Mouse (Mus musculus) neural tube, embryonic 11.5 days (tissue): Measurements from ENCODE around the gene Kcnh6. TPM values are rescaled to one million over a fixed set of nuclear protein-coding genes. Genes with fewer than 3 reads are reported as not detected.

Source experiments
- ATAC-seq: fragments of 200-750 bp; cut with Nextera tagmentation; 2 replicates; pipeline ENCODE4 v1.8.0; 2017; ENCODE audit warnings: moderate number of reproducible peaks, mild to moderate bottlenecking, moderate TSS enrichment, moderate library complexity; ENCODE audit not compliant: insufficient read depth, low FRiP score, low TSS enrichment
- DNase-seq: peaks from one replicate; pipeline ENCODE4 v3.0.0-alpha.2; 2015; ENCODE audit warnings: low spot score
- H3K27ac ChIP-seq: fragments of 300-500 bp; sonication (generic); 2 replicates; pipeline ENCODE4 v1.5.1; 2014; ENCODE audit warnings: low read depth, mild to moderate bottlenecking, low read length
- H3K27me3 ChIP-seq: fragments of 300-500 bp; sonication (generic); 2 replicates; pipeline ENCODE4 v1.6.1; 2014; ENCODE audit warnings: mild to moderate bottlenecking, low read length, mixed read lengths; ENCODE audit not compliant: control insufficient read depth, insufficient read depth
- H3K36me3 ChIP-seq: fragments of 300-500 bp; sonication (generic); 2 replicates; pipeline ENCODE4 v1.6.1; 2014; ENCODE audit warnings: mild to moderate bottlenecking, low read length, moderate library complexity, mixed read lengths; ENCODE audit not compliant: control insufficient read depth, insufficient read depth
- H3K4me1 ChIP-seq: fragments of 300-500 bp; sonication (generic); 2 replicates; pipeline ENCODE4 v1.6.1; 2014; ENCODE audit warnings: low read length, mixed read lengths; ENCODE audit not compliant: control insufficient read depth, insufficient read depth
- H3K4me2 ChIP-seq: fragments of 300-500 bp; sonication (generic); 2 replicates; pipeline ENCODE4 v1.6.1; 2014; ENCODE audit warnings: low read depth, mild to moderate bottlenecking, moderate library complexity
- H3K4me3 ChIP-seq: fragments of 300-500 bp; sonication (generic); 2 replicates; pipeline ENCODE4 v1.5.1; 2014; ENCODE audit warnings: low read depth, low read length
- H3K9ac ChIP-seq: fragments of 300-500 bp; sonication (generic); 2 replicates; pipeline ENCODE4 v1.6.1; 2014; ENCODE audit warnings: mild to moderate bottlenecking, low read length
- H3K9me3 ChIP-seq: fragments of 300-500 bp; sonication (generic); 2 replicates; pipeline ENCODE4 v1.6.1; 2016; ENCODE audit warnings: low read length; ENCODE audit not compliant: control insufficient read depth
- WGBS: fragments of 180-500 bp; shearing (Covaris S2); extraction: QIAGEN DNeasy Blood & Tissue Kit; methylation state at CpG from one replicate; pipeline ENCODE4 v1.1.7; 2014; 5-methylcytosine and 5-hydroxymethylcytosine counted together
- polyA plus RNA-seq: library from polyadenylated mRNA; unstranded; fragments of >200 nt; fragmentation: Nextera tagmentation; extraction: Ambion mirVana; gene quantifications from 2 replicates; pipeline ENCODE4 v1.2.1, GENCODE M21; 2014

Gene Kcnh6
- polyA plus RNA-seq, 1 experiment from 2014 or later, result 0.58 TPM

- H3K36me3 ChIP-seq, result peaks cover 5% of the 10 kb centered on the region
- H3K9ac ChIP-seq, result no peak overlapping the region
- DNase-seq (no peak), ATAC-seq (no peak)
- no peak overlapping the region for H3K27ac ChIP-seq
- H3K4me1 ChIP-seq, result no peaks in the 10 kb centered on the region
- H3K27me3 ChIP-seq, result no peaks in the 10 kb centered on the region
- H3K9me3 ChIP-seq, result no peaks in the 10 kb centered on the region
- H3K4me3 ChIP-seq, result no peak overlapping the region
- no peak overlapping the region for H3K4me2 ChIP-seq
Observed at GRCm38 (mm10) chr11:106044349-106044748, 36.4 kb downstream of the Kcnh6 start.

GRCm38 (mm10) chr11:106045256-106045655 is 37.3 kb downstream of the Kcnh6 start:
- 95% methylated on average over 1 of the region's 1 CpGs for WGBS
- H3K27ac ChIP-seq, result no peak overlapping the region
- no peak overlapping the region for H3K9ac ChIP-seq
- H3K4me3 ChIP-seq, result no peak overlapping the region
- DNase-seq (no peak), ATAC-seq (no peak)
- no peaks in the 10 kb centered on the region for H3K9me3 ChIP-seq
- no peaks in the 10 kb centered on the region for H3K27me3 ChIP-seq
- H3K4me1 ChIP-seq, result no peaks in the 10 kb centered on the region
- peaks cover 5% of the 10 kb centered on the region for H3K36me3 ChIP-seq
- no peak overlapping the region for H3K4me2 ChIP-seq

GRCm38 (mm10) chr11:106045780-106046179 is 37.9 kb downstream of the Kcnh6 start:
- H3K36me3 ChIP-seq, result peaks cover 5% of the 10 kb centered on the region
- no peak overlapping the region for H3K9ac ChIP-seq

GRCm38 (mm10) chr11:106046584-106046983 is 38.7 kb downstream of the Kcnh6 start:
- Histone ChIP-seq H3K4me2 (no peak overlapping the region), H3K27me3 (no peaks in the 10 kb centered on the region), H3K9ac (no peak overlapping the region), H3K27ac (no peak overlapping the region), H3K4me1 (no peaks in the 10 kb centered on the region), H3K36me3 (peaks cover 8% of the 10 kb centered on the region), H3K9me3 (no peaks in the 10 kb centered on the region), H3K4me3 (no peak overlapping the region)
- 89% methylated on average over 9 of the region's 9 CpGs for WGBS
- no peak for DNase-seq
- no peak for ATAC-seq

More at GRCm38 (mm10) chr11:106045780-106046179, 37.9 kb downstream of the Kcnh6 start:
- Histone ChIP-seq H3K27ac (no peak overlapping the region), H3K9me3 (no peaks in the 10 kb centered on the region), H3K4me1 (no peaks in the 10 kb centered on the region), H3K4me2 (no peak overlapping the region), H3K27me3 (no peaks in the 10 kb centered on the region), H3K4me3 (no peak overlapping the region)
- ATAC-seq (no peak), DNase-seq (no peak)
- 97% methylated on average over 3 of the region's 3 CpGs for WGBS

- 98% methylated on average over 2 of the region's 2 CpGs for WGBS
- Histone ChIP-seq H3K9me3 (no peaks in the 10 kb centered on the region), H3K4me3 (no peak overlapping the region), H3K27me3 (no peaks in the 10 kb centered on the region), H3K27ac (no peak overlapping the region), H3K4me2 (no peak overlapping the region), H3K36me3 (peaks cover 15% of the 10 kb centered on the region; the same call in 1 of the 2 replicates), H3K4me1 (no peaks in the 10 kb centered on the region), H3K9ac (no peak overlapping the region)
- DNase-seq, result no peak
- no peak for ATAC-seq
Observed at GRCm38 (mm10) chr11:106053921-106054320, 46.0 kb downstream of the Kcnh6 start.

- Histone ChIP-seq H3K36me3 (peaks cover 13% of the 10 kb centered on the region; the same call in 1 of the 2 replicates), H3K4me3 (no peak overlapping the region), H3K27ac (no peak overlapping the region), H3K9ac (no peak overlapping the region), H3K27me3 (no peaks in the 10 kb centered on the region), H3K4me1 (no peaks in the 10 kb centered on the region), H3K9me3 (no peaks in the 10 kb centered on the region), H3K4me2 (no peak overlapping the region)
- DNase-seq (no peak), ATAC-seq (no peak)
- WGBS, result 99% methylated on average over 8 of the region's 8 CpGs
Observed at GRCm38 (mm10) chr11:106054600-106054999, 46.7 kb downstream of the Kcnh6 start.

- H3K27ac ChIP-seq, result no peak overlapping the region
- no peak for DNase-seq
- H3K4me2 ChIP-seq, result no peak overlapping the region
- H3K36me3 ChIP-seq, result peaks cover 13% of the 10 kb centered on the region
- H3K9ac ChIP-seq, result no peak overlapping the region
- H3K9me3 ChIP-seq, result no peaks in the 10 kb centered on the region
- H3K27me3 ChIP-seq, result no peaks in the 10 kb centered on the region
- 95% methylated on average over 6 of the region's 6 CpGs for WGBS
- no peak overlapping the region for H3K4me3 ChIP-seq
- no peaks in the 10 kb centered on the region for H3K4me1 ChIP-seq
- ATAC-seq, result no peak
Observed at GRCm38 (mm10) chr11:106055341-106055740, 47.4 kb downstream of the Kcnh6 start.

- Histone ChIP-seq H3K27ac (no peak overlapping the region), H3K36me3 (peaks cover 9% of the 10 kb centered on the region), H3K9ac (no peak overlapping the region), H3K27me3 (no peaks in the 10 kb centered on the region), H3K4me3 (no peak overlapping the region), H3K4me2 (no peak overlapping the region), H3K4me1 (no peaks in the 10 kb centered on the region), H3K9me3 (no peaks in the 10 kb centered on the region)
- WGBS, result 90% methylated on average over 8 of the region's 8 CpGs
- ATAC-seq (no peak), DNase-seq (no peak)
Observed at GRCm38 (mm10) chr11:106056819-106057491, 49.0 kb downstream of the Kcnh6 start.

- DNase-seq (no peak), ATAC-seq (no peak)
- Histone ChIP-seq H3K4me2 (no peak overlapping the region), H3K36me3 (peaks cover 7% of the 10 kb centered on the region), H3K27me3 (no peaks in the 10 kb centered on the region), H3K9ac (no peak overlapping the region), H3K9me3 (no peaks in the 10 kb centered on the region), H3K27ac (no peak overlapping the region), H3K4me3 (no peak overlapping the region), H3K4me1 (no peaks in the 10 kb centered on the region)
- 90% methylated on average over 8 of the region's 8 CpGs for WGBS
Observed at GRCm38 (mm10) chr11:106058020-106058419, 50.1 kb downstream of the Kcnh6 start.
